Mouse (Mus musculus) neural tube, embryonic 15.5 days (tissue): ENCODE measurements around the gene Vmn2r36. TPM values are rescaled to one million over a fixed set of nuclear protein-coding genes. Genes with fewer than 3 reads are reported as not detected.
"Not testable (repeated sequence)": the region's sequence is repeated elsewhere in the genome, so short reads cannot be mapped to it uniquely, and the experiment has no call there.

Source experiments
- ATAC-seq: fragments of 200-750 bp; cut with Nextera tagmentation; 2 replicates; pipeline ENCODE4 v1.8.0; 2017; ENCODE audit warnings: mild to moderate bottlenecking, moderate TSS enrichment, moderate library complexity; ENCODE audit not compliant: low FRiP score
- H3K27ac ChIP-seq: fragments of 300-500 bp; sonication (generic); replicated peaks from 2 replicates; pipeline ENCODE4 v1.5.1; 2015; ENCODE audit warnings: mild to moderate bottlenecking, inconsistent platforms
- H3K27me3 ChIP-seq: fragments of 300-500 bp; sonication (generic); replicated peaks from 2 replicates; pipeline ENCODE4 v1.6.1; 2015; ENCODE audit warnings: inconsistent platforms
- H3K36me3 ChIP-seq: fragments of 300-500 bp; sonication (generic); 2 replicates; pipeline ENCODE4 v1.6.1; 2015; ENCODE audit warnings: inconsistent platforms
- H3K4me1 ChIP-seq: fragments of 300-500 bp; sonication (generic); 2 replicates; pipeline ENCODE4 v1.6.1; 2015; ENCODE audit warnings: inconsistent platforms
- H3K4me2 ChIP-seq: fragments of 300-500 bp; sonication (generic); 2 replicates; pipeline ENCODE4 v1.6.1; 2015; ENCODE audit warnings: inconsistent platforms, mild to moderate bottlenecking, moderate library complexity
- H3K4me3 ChIP-seq: fragments of 300-500 bp; sonication (generic); replicated peaks from 2 replicates; pipeline ENCODE4 v1.5.1; 2015; ENCODE audit warnings: mild to moderate bottlenecking, inconsistent platforms
- H3K9ac ChIP-seq: fragments of 300-500 bp; sonication (generic); replicated peaks from 2 replicates; pipeline ENCODE4 v1.6.1; 2015; ENCODE audit warnings: mild to moderate bottlenecking, inconsistent platforms
- H3K9me3 ChIP-seq: fragments of 300-500 bp; sonication (generic); replicated peaks from 2 replicates; pipeline ENCODE4 v1.6.1; 2016; ENCODE audit warnings: inconsistent platforms
- WGBS: fragments of 180-500 bp; shearing (Covaris S2); methylation state at CpG from one replicate; pipeline ENCODE4 v1.1.7; 2015; ENCODE audit warnings: mixed read lengths; 5-methylcytosine and 5-hydroxymethylcytosine counted together
- polyA plus RNA-seq: library from polyadenylated mRNA; unstranded; fragments of >200 nt; fragmentation: Nextera tagmentation; extraction: Ambion mirVana; gene quantifications from 2 replicates; pipeline ENCODE4 v1.2.1, GENCODE M21; 2015

Vmn2r36 gene
- not detected in 2 replicates for polyA plus RNA-seq

- not testable (repeated sequence) for H3K36me3 ChIP-seq, H3K9ac ChIP-seq, H3K9me3 ChIP-seq, H3K4me3 ChIP-seq, ATAC-seq, H3K27ac ChIP-seq, H3K4me1 ChIP-seq, H3K4me2 ChIP-seq, H3K27me3 ChIP-seq
- no CpG with 5 or more reads among the region's 1 CpGs for WGBS
These were observed at the start of gene Vmn2r36 for GRCm38 (mm10) chr7:7902395-7902794. Gene Vmn2r36, minus strand, starts transcription at chr7:7902495.

Other genes with a start within 250 kb of the Vmn2r36 start
- not detected in 2 replicates for gene Vmn2r34, start 213.0 kb downstream of the Vmn2r36 start, polyA plus RNA-seq
- not detected in 2 replicates for gene Vmn2r35, start 82.6 kb downstream of the Vmn2r36 start, polyA plus RNA-seq